Mouse (Mus musculus) naive thymus-derived CD4-positive, alpha-beta T cell, adult 2 months (primary cell): ENCODE measurements around the gene Ifnar2.

Experiments used
- DNase-seq: peaks from one replicate; pipeline ENCODE4 v3.0.0-alpha.2; 2011; ENCODE audit warnings: low read depth

Gene Ifnar2

GRCm38 (mm10) chr16:91372577-91373472 lies at the start of gene Ifnar2:
TSS of gene Ifnar2 (plus strand) at chr16:91372783.
- peak; percentile 73 for DNase-seq

DNA sequence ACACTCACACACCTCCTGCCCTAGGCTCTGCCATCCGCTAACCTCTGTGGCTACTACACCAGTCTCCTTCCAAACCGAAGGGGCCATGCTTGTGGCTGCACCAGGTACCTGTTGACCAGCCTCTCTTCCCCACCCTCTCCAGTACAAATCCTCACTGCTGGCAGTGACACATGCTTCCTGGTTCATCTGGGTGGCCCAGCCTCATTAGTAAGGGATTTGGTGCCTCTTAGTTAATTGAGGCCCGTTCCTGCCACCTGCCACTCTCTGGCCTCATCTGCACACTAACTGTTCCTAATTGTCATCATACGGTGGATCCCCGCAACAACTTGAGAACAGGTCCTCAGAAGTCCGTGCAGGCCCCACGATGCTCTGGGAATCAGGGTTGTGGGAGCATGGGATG lies 45.0 kb upstream of the Ifnar2 start:
- no peak for DNase-seq

DNA sequence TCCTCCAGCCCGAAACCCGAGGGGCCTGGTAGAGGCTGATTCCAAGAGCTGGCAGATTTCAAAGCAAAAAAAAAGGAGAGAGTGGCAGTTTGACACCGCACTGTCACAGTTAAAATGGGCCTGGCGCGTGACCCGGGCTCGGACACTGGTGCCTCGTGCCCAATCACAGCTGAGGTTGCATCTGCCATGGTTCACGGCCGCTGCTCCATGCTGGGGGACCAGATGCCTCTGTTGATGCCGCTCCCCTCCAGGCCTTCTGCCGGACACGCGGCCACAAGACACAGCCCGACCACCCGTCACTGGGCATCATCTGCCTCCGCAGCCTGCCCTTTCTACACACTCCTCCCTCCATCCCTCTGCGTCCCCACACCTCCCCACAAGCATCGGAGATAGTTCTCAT lies 43.7 kb upstream of the Ifnar2 start:
- no peak for DNase-seq

GRCm38 (mm10) chr16:91330496-91330895 lies 42.1 kb upstream of the Ifnar2 start:
- no peak for DNase-seq

- no peak for DNase-seq
Observed at GRCm38 (mm10) chr16:91331153-91331552, 41.4 kb upstream of the Ifnar2 start.

DNA sequence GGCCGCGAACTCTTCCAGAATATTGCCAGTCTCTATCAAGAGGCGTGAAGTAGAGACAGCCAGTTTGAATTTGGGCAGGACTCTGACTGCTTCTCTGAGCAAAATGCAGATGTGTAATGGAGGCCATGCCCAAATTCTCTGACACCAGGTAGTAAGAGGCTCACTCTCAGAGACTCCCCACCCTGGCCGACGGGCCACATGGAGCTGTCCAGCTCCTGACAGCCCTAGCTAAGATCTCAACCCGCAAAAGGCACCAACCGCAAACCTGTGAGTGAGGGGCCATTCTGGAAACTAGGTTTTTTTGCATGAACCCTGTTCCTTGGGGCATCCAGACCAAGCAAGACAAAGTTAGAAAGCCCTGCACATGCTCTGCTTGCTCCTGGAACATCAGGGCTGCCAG lies 39.7 kb upstream of the Ifnar2 start:
- DNase-seq: no peak

DNA sequence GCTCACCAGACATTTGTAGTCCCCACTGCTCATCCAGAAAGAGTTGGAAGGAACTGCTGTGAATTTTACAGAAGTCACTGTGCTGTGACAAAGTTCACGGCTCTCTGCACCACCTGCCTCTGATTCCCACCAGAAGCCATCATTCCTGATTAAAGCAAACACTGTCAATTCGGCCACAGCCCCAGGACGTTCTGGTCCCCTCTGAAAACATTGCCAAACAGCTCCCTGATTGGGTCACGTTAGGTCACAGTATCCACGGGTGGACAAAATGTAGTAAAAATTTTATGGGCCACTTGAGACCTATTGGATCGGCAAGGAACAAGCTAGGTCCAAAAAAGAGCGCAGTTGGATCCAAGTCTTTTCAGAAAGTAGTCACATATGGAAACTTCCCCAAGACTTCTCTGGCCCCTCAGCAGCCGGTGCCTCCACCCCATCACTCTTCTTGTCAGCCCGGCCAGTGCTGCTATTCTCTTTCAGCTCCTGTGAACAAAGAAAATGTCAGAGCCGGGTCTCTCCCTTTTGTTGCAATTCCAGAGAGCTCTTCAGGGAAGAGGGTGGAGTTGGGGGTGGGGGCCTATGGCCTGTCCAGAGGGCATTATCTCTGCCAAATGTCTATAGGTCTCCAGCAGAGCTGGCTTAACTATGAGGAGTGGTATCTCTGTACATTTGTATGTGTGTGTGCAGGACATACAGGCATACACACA lies 38.2 kb upstream of the Ifnar2 start:
- DNase-seq: no peak

GRCm38 (mm10) chr16:91336753-91337152 lies 35.8 kb upstream of the Ifnar2 start:
- DNase-seq: no peak

DNA sequence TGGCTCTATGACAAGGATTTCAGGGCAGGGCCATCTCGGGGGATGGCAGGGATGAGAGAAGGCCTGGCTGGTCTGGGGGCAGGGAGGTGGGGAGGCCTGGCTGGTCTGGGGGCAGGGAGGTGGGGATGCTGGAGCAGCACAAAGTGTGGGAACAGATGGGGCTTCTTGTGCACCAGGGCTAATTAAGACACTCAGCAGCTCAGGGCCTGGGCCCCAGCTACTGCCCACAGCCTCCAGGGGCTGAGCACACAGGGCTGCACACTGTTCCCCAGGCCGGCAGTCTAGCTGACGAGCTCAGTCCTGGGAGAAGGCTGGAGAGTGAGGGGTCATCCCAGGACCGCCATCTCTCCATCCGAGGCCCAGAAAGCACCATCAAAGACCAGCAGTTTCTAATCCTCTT lies 35.1 kb upstream of the Ifnar2 start:
- DNase-seq: no peak

GRCm38 (mm10) chr16:91346491-91346890 lies 26.1 kb upstream of the Ifnar2 start:
- DNase-seq: no peak

DNA sequence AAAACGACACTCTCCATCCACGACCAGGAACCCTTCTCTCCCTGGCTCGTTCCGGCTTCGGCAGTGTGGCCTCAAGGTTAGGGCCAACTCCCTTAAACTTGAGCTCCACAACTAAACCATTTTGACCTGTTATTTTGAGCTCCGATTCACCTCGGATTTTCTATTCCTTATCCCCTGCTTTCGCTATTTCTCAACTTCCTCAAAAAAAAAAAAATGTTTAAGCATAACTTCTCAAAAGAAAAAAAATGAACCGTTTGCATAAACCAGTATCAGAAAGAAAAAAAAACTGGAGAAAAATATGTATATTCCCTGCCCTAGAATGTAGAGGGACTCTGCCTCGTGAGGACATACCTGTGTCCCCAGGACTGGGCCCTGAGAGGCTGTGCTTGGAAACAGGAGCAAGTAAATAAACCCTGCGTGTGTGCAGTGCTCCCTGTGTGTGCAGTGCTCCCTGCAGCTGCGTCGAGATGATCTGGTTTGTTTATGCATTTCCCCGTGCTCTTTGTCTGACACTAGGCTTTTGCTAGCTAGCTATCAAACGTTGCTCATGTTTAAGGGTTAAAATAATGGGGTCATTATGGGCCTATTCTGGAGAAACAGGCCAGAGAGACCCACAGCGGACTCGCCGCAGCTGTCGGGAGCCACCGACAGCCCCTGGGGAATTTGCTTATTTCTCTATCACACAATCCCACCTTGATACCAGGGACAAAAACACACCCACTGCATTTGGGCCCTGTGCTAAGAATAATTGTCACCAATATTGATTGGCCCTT lies 24.9 kb upstream of the Ifnar2 start:
- no peak for DNase-seq

- no peak for DNase-seq
Observed at GRCm38 (mm10) chr16:91348264-91348565, 24.4 kb upstream of the Ifnar2 start.

- DNase-seq: no peak
Observed at GRCm38 (mm10) chr16:91348588-91349330, 23.8 kb upstream of the Ifnar2 start.

DNA sequence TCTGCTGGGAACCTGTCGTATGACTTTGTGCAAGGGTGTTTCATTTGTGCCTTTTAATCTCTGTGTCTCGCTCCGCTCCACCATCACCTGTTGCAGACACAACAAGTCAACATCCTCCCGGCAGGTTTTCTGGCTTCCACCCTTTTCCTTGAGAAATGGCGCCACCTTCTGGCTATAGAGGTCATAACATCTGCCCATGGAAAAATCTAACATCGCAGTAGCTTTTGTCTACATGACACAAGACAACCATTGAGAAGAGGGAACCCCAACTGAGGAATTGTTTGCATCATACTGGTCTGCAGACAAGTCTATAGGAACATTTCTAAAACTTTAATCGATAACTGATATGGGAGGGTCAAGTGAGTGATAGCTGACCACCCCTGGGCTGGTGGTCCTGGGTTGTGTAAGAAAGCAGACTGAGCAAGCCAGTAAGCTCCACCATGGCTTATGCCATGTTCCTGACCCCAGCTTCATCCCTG lies 20.5 kb upstream of the Ifnar2 start:
- DNase-seq: peak; percentile 83

GRCm38 (mm10) chr16:91352749-91353148 lies 19.8 kb upstream of the Ifnar2 start:
- DNase-seq: no peak

DNA sequence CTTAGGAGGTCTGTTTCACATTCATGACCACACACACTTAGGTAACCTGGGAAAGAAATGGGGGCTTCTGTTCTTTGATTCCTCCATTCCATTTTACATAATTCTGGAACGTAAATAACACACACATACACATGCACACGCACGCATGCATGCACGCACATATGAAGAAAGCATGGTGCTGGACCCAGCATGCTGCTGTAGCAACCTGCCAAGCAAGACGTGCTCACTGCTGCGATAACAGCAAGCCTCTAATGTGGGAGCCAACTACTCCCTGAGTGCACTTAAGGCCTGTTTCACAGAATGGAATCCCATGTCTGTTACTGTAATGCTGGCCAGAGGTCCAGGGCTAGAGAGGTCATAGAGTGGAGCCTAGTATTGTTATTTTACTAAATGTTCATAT lies 19.4 kb upstream of the Ifnar2 start:
- no peak for DNase-seq

DNA sequence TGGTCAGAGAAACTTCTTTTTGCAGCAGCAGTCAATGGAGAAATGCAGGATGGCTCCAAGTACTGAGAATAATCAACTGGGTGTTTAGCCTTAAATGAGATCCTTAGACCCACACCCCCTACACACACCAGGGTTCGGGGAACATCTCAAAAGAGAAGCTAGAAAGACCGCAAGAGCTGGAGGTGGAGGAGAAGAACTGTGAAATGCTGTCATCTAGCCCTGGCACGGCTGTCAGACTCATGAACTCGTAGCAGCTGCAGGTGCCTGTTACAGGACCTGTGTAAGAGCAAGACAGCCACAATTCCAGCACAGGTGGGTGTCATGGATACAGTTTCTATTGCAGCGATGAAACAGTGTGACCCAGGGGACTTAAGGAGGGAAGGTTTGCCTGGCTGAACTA lies 18.9 kb upstream of the Ifnar2 start:
- DNase-seq: no peak

DNA sequence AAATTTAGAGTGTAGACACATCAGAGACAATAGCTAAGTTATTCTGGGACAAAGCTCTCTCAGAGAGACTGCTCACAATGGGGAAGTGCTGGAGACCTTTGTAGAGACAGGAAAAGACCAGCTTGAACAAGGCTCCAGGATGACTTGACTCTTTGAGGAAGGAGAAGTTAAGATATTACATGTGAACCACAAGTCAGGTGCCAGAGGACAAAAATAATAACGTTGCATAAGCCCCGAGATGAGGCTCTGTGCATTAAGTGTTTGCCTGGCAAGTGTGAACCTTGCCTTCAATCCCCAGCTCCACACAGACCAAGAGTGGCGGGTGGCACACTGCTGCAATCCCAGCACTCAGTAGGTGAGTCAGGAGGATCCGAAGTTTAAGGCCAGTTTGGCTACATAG lies 18.0 kb upstream of the Ifnar2 start:
- DNase-seq: no peak

- no peak for DNase-seq
Observed at GRCm38 (mm10) chr16:91355160-91355559, 17.4 kb upstream of the Ifnar2 start.

DNA sequence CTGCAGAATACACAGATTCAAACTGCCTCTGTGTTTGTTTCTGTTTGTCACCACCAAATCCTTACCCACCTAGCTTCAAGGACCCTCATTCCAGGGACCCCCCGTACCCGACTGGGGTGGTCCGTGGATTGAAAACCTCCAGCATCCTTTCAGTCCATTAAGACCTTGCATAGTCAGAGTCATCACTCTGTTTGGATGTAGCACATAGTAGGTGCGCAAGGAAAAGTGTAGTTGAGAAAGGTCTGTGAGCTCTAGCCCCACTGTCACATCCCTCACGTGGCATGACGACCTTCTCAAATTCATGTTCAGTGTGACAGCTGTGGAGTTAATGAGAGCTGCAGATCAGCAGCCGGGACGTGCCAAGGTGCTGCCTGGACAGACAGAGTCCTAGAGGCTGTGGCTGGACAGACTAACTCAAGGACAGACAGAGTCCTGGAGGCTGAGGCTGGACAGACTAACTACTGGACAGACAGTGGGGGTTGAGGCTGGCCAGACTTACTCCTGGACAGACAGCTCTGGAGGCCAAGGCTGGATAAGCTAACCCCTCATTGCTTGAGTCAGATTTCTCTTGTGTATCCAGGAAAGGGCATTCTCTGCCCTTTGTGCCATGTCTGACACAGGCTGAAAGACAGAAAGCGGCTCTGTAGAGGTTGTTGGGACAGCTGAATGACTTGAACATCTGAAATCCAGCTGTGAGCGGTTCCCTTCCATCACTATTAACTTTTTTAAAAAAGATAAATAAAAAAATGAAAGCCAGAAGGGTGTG lies 15.6 kb upstream of the Ifnar2 start:
- DNase-seq: no peak

GRCm38 (mm10) chr16:91357526-91357900 lies 15.1 kb upstream of the Ifnar2 start:
- DNase-seq: no peak
